Mouse (Mus musculus) mesoderm, embryonic 11.5 days (tissue): ENCODE results near the gene Micall2.
"Not testable (repeated sequence)": the region's sequence is repeated elsewhere in the genome, so short reads cannot be mapped to it uniquely, and the experiment has no call there.

Source experiments
- DNase-seq: peaks from one replicate; pipeline ENCODE4 v3.0.0-alpha.2; 2012; ENCODE audit warnings: low read depth, low spot score

The Micall2 gene

DNA sequence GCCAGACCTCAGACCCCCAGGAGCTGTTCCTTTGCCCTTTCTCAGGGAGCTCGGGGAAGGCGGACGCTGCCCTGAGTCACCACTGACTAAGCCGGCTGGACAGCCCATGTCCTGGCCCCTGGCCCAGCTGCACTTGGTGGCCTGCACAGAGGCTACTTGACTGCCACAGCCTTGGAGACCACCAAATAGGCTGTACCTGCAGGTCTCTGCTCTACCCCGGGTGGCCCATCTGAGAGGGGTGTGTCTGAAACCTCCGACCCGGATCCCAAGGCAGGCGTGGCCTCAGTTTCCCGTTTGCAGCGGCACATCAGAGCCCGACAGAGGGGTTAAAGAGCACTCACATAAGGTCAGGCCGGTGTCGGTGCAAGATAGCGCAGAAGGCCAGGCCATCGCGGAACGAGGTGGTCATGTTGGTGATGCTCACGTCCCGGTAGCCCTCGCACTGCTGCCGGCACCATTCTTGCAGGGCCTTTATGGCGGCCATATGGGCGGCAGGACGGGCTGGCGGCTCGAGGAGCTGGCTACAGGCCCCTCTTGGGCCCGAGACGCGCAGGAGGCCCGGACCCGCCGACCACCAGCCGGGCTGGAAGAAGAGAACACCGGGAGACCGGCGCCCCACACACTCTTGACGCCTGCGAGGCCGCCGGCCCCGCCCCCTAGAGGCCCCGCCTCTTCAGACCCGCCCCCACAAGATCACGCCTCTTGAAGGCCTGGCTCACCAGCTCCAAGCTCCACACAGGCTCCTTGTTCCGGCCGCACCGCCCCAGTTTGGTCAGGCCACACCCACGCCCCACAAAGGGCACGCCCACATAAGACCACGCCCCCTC is at the start of gene Micall2:
Micall2 (minus strand) TSS at position 660 of the 827 bp plus-strand sequence.
- DNase-seq = peak; percentile 96

- no peak for DNase-seq
Observed at GRCm38 (mm10) chr5:139781406-139781805, 45.3 kb upstream of the Micall2 start.

DNA sequence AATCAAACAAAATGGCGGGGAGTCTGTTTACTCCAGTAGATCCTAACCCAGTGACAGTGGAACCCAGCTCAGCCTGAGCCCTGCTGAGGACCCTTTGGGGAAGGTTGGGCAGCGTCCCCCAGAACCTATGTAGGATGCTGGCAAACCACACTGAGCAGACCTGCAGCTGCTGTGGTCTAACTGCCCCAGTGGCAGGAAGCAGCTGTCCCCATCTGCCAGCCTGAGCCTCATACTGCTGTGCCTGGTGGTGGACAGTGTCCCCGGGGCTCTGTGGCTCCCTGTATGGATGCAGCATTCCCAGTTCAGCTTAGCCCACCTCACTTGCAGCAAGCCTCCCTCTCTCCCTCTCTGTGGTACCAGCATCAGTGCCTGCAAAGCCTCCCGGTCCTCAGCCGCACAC is 40.8 kb upstream of the Micall2 start:
- no peak for DNase-seq

DNA sequence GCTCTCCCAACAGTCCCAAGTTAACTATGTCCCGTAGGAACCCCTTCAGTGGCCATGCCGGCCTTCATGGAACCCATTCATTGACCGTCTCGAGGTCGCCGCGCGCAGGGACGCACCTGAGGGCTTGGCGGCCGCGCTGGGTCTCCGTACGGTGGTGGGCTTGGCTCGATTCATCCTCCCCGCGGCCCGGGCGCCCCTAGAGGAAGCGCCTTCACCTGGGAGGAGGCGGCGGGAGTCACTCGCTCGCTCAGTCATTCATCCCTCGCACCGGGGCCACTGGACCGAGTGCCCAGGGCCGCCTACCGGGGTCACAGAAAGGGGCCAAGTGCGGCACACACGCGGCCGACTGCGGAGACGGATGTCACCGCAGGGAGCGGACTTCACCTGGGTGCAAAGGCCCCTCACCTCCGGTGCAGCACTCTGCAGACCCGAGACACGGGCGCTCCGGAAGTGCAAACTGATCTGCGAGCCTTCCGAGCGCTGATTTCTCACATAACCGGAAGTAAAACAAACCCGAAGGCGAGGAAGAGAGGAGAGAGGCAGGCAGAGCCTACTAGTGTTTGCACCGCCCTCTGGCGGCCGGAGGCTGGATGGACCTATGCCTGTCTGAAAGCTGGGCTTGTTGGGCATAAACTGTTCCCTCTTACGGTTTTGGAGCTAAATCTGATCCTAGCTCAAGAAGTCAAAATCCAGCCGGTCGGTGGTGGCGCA is 39.2 kb upstream of the Micall2 start, which contains the start of gene Ints1:
Ints1 (minus strand) TSS at position 459 of the 711 bp plus-strand sequence.
- peak; percentile 97 for DNase-seq

- DNase-seq = no peak
Observed at GRCm38 (mm10) chr5:139768216-139768615, 32.1 kb upstream of the Micall2 start.

DNA sequence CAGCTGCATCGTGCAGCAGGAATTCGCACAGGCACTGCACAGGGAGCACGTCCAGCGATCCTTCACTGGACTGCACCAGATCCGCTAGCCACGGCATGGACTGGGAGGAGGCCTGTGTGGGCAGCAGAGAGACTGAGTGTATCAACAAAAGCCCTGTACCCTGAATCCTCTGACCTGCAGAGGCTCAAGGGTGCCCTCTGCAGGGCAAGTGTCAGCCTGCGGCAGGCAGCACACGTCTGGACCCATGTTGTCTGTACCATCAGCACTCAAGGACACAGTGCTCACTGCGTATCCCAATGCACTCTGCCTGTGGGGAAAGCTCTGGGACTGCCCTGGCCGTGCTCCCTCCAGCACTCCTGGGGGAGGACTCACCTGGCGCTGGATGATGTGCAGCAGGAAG is 28.2 kb upstream of the Micall2 start:
- peak; percentile 54 for DNase-seq

DNA sequence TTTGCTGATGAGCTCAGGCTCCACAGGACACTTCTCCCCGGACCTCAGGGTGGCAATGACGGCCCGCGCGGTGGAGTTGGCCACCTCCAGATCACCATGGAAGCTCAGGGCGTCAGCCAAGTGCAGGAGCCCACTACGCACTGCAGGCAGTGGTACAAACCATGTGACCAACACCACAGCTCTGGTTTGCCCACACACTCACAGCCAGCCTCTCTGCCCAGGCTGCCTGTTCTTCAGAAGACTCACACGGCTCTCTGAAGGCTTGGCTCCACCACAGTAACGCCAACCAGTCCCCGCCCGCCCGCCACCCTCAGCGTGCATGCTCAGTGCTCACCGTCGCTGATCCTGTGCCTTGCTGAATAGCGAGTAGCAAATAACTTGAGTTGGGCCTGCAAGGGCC is 22.0 kb upstream of the Micall2 start:
- DNase-seq = no peak

- DNase-seq = no peak
Observed at GRCm38 (mm10) chr5:139756586-139756985, 20.4 kb upstream of the Micall2 start.

- no peak for DNase-seq
Observed at GRCm38 (mm10) chr5:139756135-139756534, 20.0 kb upstream of the Micall2 start.

GRCm38 (mm10) chr5:139754753-139755152 is 18.6 kb upstream of the Micall2 start:
- peak; percentile 64 for DNase-seq

GRCm38 (mm10) chr5:139750535-139750934 is 14.4 kb upstream of the Micall2 start:
- peak; percentile 73 for DNase-seq

GRCm38 (mm10) chr5:139749413-139750125 is 13.4 kb upstream of the Micall2 start:
- DNase-seq = no peak

GRCm38 (mm10) chr5:139745771-139746170 is 9.6 kb upstream of the Micall2 start:
- DNase-seq = peak; percentile 67

DNA sequence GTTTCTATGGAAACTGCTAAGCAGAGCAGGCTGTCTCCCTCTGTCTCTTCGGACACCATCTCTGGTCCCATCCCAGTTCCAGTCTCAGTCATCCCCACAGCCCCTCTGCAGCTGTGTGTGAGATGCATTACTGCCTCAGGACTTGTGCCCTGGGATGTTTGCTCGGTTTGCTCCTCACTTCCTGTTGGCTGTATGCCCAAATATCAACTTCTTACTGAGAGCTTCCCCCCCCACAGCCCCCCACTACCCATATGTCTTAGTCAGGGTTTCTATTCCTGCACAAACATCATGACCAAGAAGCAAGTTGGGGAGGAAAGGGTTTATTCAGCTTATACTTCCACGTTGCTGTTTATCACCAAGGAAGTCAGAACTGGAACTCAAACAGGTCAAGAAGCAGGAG is 6.5 kb upstream of the Micall2 start:
- DNase-seq = not testable (repeated sequence)

DNA sequence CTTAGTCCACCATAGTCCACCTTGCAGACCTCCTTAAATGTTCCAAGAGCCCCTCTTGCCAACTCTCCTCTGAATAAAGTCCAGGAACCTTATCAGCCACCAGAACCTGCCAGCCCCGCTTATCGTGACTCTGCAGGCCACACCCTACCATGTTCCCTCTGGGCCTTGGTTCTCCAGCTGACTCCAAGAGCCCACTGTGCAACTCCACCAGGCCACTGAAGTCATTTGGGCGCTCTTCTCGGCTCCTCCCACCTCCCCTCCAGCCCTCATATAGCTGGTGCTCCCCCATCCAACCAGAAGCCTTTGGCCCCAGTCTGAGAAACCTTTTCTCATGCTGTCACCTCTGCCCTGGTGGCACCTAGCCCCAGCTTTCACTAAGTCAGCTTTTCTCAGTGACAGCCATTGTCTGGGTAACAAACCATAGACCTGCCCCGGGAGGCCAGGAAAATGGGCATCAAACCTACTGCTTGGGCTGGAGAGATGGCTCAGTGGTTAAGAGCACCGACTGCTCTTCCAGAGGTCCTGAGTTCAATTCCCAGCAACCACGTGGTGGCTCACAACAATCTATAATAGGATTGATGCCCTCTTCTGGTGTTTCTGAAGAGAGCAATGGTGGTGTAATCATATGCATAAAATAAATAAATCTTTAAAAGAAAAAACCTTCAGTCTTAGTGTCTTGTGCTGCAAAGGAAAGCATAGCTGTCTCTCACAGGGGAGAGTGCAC is 2.6 kb upstream of the Micall2 start:
- no peak for DNase-seq

GRCm38 (mm10) chr5:139737841-139738591 is 1.9 kb upstream of the Micall2 start:
- DNase-seq = no peak

GRCm38 (mm10) chr5:139736504-139736940 is 386 bp upstream of the Micall2 start:
- DNase-seq = no peak

DNA sequence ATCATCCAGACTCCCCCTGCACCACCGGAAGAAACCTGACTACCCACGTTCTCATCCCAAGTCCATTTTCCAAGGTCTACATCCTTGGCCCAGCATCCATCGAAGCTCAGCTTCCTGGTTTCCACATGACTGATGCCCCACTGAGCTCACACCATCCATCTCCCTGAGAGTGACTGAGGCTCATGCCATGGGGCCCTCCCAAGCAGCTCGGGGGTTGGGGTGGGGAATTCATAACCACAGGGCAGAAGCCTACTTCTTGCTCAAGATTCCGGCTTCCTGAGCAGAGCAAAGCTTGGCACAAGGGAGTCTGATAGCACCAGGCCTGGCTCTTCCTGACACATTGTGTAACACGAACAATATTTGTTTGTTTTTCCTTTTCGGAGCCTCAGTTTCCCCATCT is 1.4 kb downstream of the Micall2 start:
- DNase-seq = no peak

DNA sequence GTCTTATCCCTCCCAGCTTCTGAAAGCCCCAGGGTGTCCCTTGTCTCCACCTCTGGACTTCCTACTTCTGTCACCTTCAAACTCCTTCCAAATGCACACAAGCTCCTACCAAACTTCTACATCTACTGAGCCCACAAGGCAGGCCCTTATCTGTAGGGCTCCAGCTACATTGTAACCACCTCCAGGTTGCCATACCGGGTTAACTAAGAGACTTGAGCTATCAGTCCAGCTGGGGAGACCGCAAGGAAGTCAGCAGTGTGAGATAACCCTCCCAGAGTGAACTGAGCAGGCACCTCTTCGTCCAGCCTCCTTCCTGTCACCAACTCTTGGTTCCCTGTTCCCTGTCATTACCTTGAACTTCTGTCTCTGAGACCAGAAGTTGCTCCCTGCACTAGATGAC is 2.1 kb downstream of the Micall2 start:
- DNase-seq = no peak

GRCm38 (mm10) chr5:139732634-139733107 is 3.5 kb downstream of the Micall2 start:
- no peak for DNase-seq
